Comparison of ENCODE assay signal across 8 mouse cellular contexts in genomic region chr7:105787285-105788140, GRCm38 (mm10). TPM values are rescaled to one million over a fixed set of nuclear protein-coding genes. Genes with fewer than 3 reads are reported as not detected.
DNase-seq lines count a peak whose midpoint lies in the region; ATAC-seq and TF ChIP-seq lines count a peak whose summit lies in the region.

Gene Dchs1, minus strand, starts transcription at chr7:105787654.

- DNase-seq in cerebellum, postnatal 14 days, result peak; percentile 57 to 60
- DNase-seq in cerebellum, adult 11 months, result no peak
- no peak for DNase-seq in spleen, adult 2 months (ENCODE audit: low read depth in 1 of 2, low spot score in 2 of 2)
- no peak for DNase-seq in spleen, postnatal 10 days (ENCODE audit: low spot score in 2 of 2)
- DNase-seq in layer of hippocampus, postnatal 36 days, result no peak
- no peak for DNase-seq in spleen, adult 12 weeks (ENCODE audit: low spot score)

- peak; percentile 29 for ATAC-seq in heart, embryonic 14.5 days (ENCODE audit: insufficient number of reproducible peaks, insufficient read depth, low FRiP score, low read depth)
- ATAC-seq in midbrain, embryonic 15.5 days (replicated peaks), result peak; percentile 80

- H3K27ac ChIP-seq in spleen, adult 2 months (ENCODE audit: insufficient read depth, low read length), result peak within 1 kb of the TSS; percentile 38; the same call in 1 of the 2 replicates
- H3K27ac ChIP-seq in heart, embryonic 14.5 days (replicated peaks in 1 of 2; ENCODE audit: control insufficient read depth in 1 of 2, insufficient read depth in 1 of 2, low read depth in 2 of 2, low read length in 2 of 2), result peak within 1 kb of the TSS; percentile 74 to 79
- H3K27ac ChIP-seq in midbrain, embryonic 15.5 days, result peak within 1 kb of the TSS; percentile 98

- no peak for TF ChIP-seq CTCF in spleen, adult 2 months (IDR thresholded peaks at IDR 0.05; ENCODE audit: extremely low read depth, insufficient read depth, insufficient read length, insufficient replicate concordance)

- H3K4me2 ChIP-seq in heart, embryonic 14.5 days (ENCODE audit: low read length), result peak within 1 kb of the TSS; percentile 72
- H3K4me2 ChIP-seq in midbrain, embryonic 15.5 days, result peak within 1 kb of the TSS; percentile 68

- peak within 1 kb of the TSS; percentile 89 for H3K9ac ChIP-seq in heart, embryonic 14.5 days (ENCODE audit: low read length)
- peak within 1 kb of the TSS; percentile 99 for H3K9ac ChIP-seq in midbrain, embryonic 15.5 days

- peaks cover 6% of the 10 kb centered on the region; the same call in 1 of the 2 replicates for H3K4me1 ChIP-seq in spleen, adult 2 months (ENCODE audit: control insufficient read depth, insufficient read depth, insufficient read length)
- 0 out of 4 replicates have a peak, but pooled peaks cover 0 to 4% of the 10 kb centered on the region in 2 experiments for H3K4me1 ChIP-seq in heart, embryonic 14.5 days (ENCODE audit: control insufficient read depth in 2 of 2, insufficient read depth in 2 of 2, low read length in 2 of 2)
- H3K4me1 ChIP-seq in midbrain, embryonic 15.5 days, result peaks cover 50% of the 10 kb centered on the region

- no peak for TF ChIP-seq POLR2A in spleen, adult 2 months (IDR thresholded peaks at IDR 0.05; ENCODE audit: low read depth, low read length)

- peak within 1 kb of the TSS; percentile 52 for H3K4me3 ChIP-seq in spleen, adult 2 months (ENCODE audit: extremely low read depth, insufficient read depth, insufficient read length)
- H3K4me3 ChIP-seq in heart, embryonic 14.5 days (ENCODE audit: control insufficient read depth in 1 of 2, insufficient read depth in 1 of 2, low read depth in 1 of 2, low read length in 2 of 2), result peak within 1 kb of the TSS; percentile 73 to 76
- peak within 1 kb of the TSS; percentile 86 for H3K4me3 ChIP-seq in midbrain, embryonic 15.5 days

- H3K9me3 ChIP-seq in heart, embryonic 14.5 days (ENCODE audit: control insufficient read depth, low read length), result no peaks in the 10 kb centered on the region
- no peaks in the 10 kb centered on the region for H3K9me3 ChIP-seq in midbrain, embryonic 15.5 days

- 5% methylated on average over 72 of the region's 97 CpGs for WGBS in spleen, adult 2 months
- 0% methylated on average over 58 of the region's 97 CpGs for WGBS in heart, embryonic 14.5 days
- WGBS in midbrain, embryonic 15.5 days, result under 1% methylated on average over 63 of the region's 97 CpGs

- no peaks in the 10 kb centered on the region for H3K36me3 ChIP-seq in spleen, adult 2 months (ENCODE audit: control insufficient read depth, insufficient read depth, low read length)
- H3K36me3 ChIP-seq in heart, embryonic 14.5 days (ENCODE audit: control insufficient read depth, insufficient read depth, low read length), result 0 out of 2 replicates have a peak, but pooled peaks cover 3% of the 10 kb centered on the region
- H3K36me3 ChIP-seq in midbrain, embryonic 15.5 days (replicated peaks), result 0 out of 2 replicates have a peak, but pooled peaks cover 8% of the 10 kb centered on the region

- peaks cover 17% of the 10 kb centered on the region for H3K27me3 ChIP-seq in spleen, adult 2 months (ENCODE audit: control insufficient read depth, insufficient read depth, low read length)
- peaks cover 7% of the 10 kb centered on the region; the same call in 1 of the 2 replicates for H3K27me3 ChIP-seq in heart, embryonic 14.5 days (ENCODE audit: control insufficient read depth, insufficient read depth, low read length)
- H3K27me3 ChIP-seq in midbrain, embryonic 15.5 days (replicated peaks), result no peaks in the 10 kb centered on the region

RNA-seq across cellular contexts. Expression of gene Dchs1, which starts in this region (rescaled TPM):
- 6.7 and 7.4 TPM in 2 replicates for polyA plus RNA-seq in spleen, adult 2 months (2012; rRNA removed)
- 7.7 and 8.3 TPM in 2 replicates for polyA plus RNA-seq in heart, embryonic 14.5 days (2014; fragmentation: Nextera tagmentation; extraction: Ambion mirVana)
- total RNA-seq in layer of hippocampus, postnatal 36 days (2021), result 10 to 100 TPM; 13.9 to 15.6 TPM
- polyA plus RNA-seq in midbrain, embryonic 15.5 days (2015; fragmentation: Nextera tagmentation; extraction: Ambion mirVana), result 17.9 and 19.0 TPM in 2 replicates

Comparison
In these comparisons a context has a peak if more than half of its experiments do, and no peak if none do; other contexts are left out.
1. DNase-seq: peak in cerebellum, postnatal 14 days (2 of 2); none in cerebellum, adult 11 months (single experiment), spleen, adult 2 months (0 of 2), spleen, postnatal 10 days (0 of 2), layer of hippocampus, postnatal 36 days (0 of 2) and spleen, adult 12 weeks (single experiment).
2. H3K27ac ChIP-seq: peak in every context shown above with its lines; median percentile 98 in midbrain, embryonic 15.5 days; 76 in heart, embryonic 14.5 days; 38 in spleen, adult 2 months.
3. Peak in every context shown above with its lines, with median percentiles within 50 percentile points of each other: H3K4me3 ChIP-seq.